Mouse (Mus musculus) bone marrow, adult 2 months (tissue): Measurements from ENCODE around the gene C2cd2l. TPM values are rescaled to one million over a fixed set of nuclear protein-coding genes. Genes with fewer than 3 reads are reported as not detected.

Experiments used
- H3K27ac ChIP-seq: fragments of 200-500 bp; 2 replicates; pipeline ENCODE4 v1.5.1; 2012; ENCODE audit warnings: low read depth, mild to moderate bottlenecking, control low read depth, inconsistent platforms, low read length; ENCODE audit not compliant: control insufficient read depth, poor library complexity, insufficient read depth
- H3K4me1 ChIP-seq: fragments of 200-500 bp; 2 replicates; pipeline ENCODE4 v1.6.1; 2011; ENCODE audit warnings: low read length; ENCODE audit not compliant: control insufficient read depth, insufficient read depth
- H3K4me3 ChIP-seq: fragments of 200-500 bp; replicated peaks from 2 replicates; pipeline ENCODE3; 2011; ENCODE audit warnings: mild to moderate bottlenecking, low read depth, low read length, control low read depth; ENCODE audit not compliant: control insufficient read depth
- CTCF ChIP-seq: fragments of 200-500 bp; IDR thresholded peaks from 2 replicates; pipeline ENCODE4 v1.5.1; 2011; ENCODE audit warnings: low read length, control low read depth; ENCODE audit not compliant: control insufficient read depth, insufficient read depth
- POLR2A ChIP-seq: fragments of 200-500 bp; IDR thresholded peaks from 2 replicates; pipeline ENCODE4 v1.6.1; 2011; ENCODE audit warnings: low read depth, mild to moderate bottlenecking, control low read depth, low read length, borderline replicate concordance; ENCODE audit not compliant: control insufficient read depth
- WGBS: fragments of 180-500 bp; shearing (Covaris S2); methylation state at CpG from one replicate; pipeline ENCODE4 v1.1.7; 2018; 5-methylcytosine and 5-hydroxymethylcytosine counted together
- polyA plus RNA-seq: library from polyadenylated mRNA; stranded (reverse); fragments of >200 nt; gene quantifications from 2 replicates; pipeline ENCODE4 v1.2.4, GENCODE M21; 2011; ENCODE audit warnings: low replicate concordance; ENCODE audit not compliant: missing spikeins, insufficient read depth, insufficient read length

The C2cd2l gene
- polyA plus RNA-seq, 1 experiment, result 17.5 TPM

DNA sequence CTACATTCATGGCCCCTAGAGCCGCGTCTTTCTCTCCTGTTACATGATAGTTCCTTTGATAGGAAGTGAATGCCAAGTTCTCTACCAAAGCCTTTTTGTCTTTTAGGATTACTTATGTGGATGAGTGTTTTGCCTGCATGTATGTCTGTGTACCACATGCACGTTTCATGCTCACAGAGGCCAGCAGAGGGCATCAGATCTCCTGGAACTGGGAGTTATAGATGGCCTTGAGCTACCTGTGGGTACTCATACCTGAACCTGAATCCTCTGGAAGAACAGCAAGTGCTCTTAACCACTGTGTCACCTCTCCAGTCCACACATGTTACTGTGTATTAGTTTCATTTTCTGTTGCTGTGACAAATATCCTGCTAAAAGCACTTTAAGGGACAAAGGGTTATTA is 27.6 kb downstream of the C2cd2l start:
- no peaks in the 10 kb centered on the region; the same call in 1 of the 2 replicates for H3K4me1 ChIP-seq
- 68% methylated on average over 3 of the region's 3 CpGs for WGBS

DNA sequence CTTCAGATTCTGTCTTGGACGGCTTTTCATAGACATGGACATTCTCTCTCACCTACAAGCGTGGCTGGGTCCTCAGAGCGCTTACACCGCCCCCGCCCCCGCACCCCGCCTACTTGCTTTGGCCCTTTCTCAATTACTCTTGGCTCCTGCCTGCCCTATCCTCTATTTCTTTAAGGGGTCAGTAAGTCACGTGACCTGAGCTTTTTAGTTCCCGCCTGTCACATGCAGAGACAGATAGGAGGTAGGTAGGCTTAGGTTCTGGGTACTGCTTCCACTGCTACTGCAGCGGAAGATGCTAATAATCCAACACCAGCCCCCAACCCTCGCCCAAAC is 31.2 kb downstream of the C2cd2l start:
- Histone ChIP-seq H3K4me1 (no peaks in the 10 kb centered on the region; the same call in 1 of the 2 replicates), H3K27ac (peak overlapping the region; percentile 61), H3K4me3 (no peak overlapping the region)
- no peak for TF ChIP-seq CTCF
- no peak for TF ChIP-seq POLR2A
- 34% methylated on average over 11 of the region's 11 CpGs for WGBS

More for the DNA sequence above, 27.6 kb downstream of the C2cd2l start:
- H3K27ac ChIP-seq, result no peak overlapping the region
- H3K4me3 ChIP-seq, result no peak overlapping the region
- TF ChIP-seq POLR2A (no peak), CTCF (peak; percentile 76)

GRCm38 (mm10) chr9:44288076-44288958 is 31.8 kb downstream of the C2cd2l start, which contains the start of gene Abcg4:
TSS of gene Abcg4 (minus strand) at chr9:44288615.
- peak within 1 kb of the TSS; percentile 87 for H3K4me3 ChIP-seq
- WGBS, result 3% methylated on average over 38 of the region's 38 CpGs
- H3K27ac ChIP-seq, result peak within 1 kb of the TSS; percentile 71
- no peak for TF ChIP-seq CTCF
- TF ChIP-seq POLR2A, result peak; percentile 46; the same call in 1 of the 2 replicates
- no peaks in the 10 kb centered on the region; the same call in 1 of the 2 replicates for H3K4me1 ChIP-seq

DNA sequence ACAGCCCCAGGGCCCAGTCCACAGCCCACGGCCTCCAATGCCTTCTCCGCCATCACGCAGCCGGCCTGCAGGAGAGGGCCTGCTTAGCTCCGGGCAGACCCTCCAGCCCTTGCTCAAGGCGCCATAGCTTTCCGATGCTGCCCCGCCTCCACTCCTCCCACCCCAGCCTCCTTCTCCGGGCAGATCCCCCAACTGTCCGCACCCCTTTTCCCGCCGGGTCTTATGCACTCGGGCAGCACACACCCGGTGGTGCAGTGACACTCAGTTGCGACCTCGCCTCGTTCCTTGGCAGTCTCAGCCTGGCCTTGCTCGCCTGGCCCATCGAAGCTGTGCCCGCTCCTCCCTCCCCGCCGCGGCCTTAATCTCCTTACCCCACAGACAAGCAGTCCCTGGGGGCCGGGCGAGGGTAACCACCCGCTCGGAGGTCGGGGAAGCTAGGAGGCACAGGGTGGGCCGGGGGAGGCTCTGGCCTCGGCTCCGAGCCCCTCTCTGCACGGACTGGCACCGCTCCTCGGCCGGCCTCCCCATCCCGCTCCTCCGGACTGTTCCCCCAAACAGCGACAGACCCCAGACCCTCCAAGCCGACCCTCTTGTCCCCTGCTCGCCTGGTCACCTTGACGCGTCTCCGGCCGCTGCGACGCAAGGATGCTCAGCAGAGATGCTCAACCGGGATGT is 32.5 kb downstream of the C2cd2l start:
- H3K4me3 ChIP-seq, result peak overlapping the region; percentile 87
- no peak for TF ChIP-seq CTCF
- peak; percentile 64; the same call in 1 of the 2 replicates for TF ChIP-seq POLR2A
- 3% methylated on average over 47 of the region's 47 CpGs for WGBS
- H3K4me1 ChIP-seq, result no peaks in the 10 kb centered on the region; the same call in 1 of the 2 replicates
- H3K27ac ChIP-seq, result peak overlapping the region; percentile 71

GRCm38 (mm10) chr9:44287003-44287400 is 33.1 kb downstream of the C2cd2l start:
- 10% methylated on average over 11 of the region's 11 CpGs for WGBS
- H3K27ac ChIP-seq, result peak overlapping the region; percentile 71

DNA sequence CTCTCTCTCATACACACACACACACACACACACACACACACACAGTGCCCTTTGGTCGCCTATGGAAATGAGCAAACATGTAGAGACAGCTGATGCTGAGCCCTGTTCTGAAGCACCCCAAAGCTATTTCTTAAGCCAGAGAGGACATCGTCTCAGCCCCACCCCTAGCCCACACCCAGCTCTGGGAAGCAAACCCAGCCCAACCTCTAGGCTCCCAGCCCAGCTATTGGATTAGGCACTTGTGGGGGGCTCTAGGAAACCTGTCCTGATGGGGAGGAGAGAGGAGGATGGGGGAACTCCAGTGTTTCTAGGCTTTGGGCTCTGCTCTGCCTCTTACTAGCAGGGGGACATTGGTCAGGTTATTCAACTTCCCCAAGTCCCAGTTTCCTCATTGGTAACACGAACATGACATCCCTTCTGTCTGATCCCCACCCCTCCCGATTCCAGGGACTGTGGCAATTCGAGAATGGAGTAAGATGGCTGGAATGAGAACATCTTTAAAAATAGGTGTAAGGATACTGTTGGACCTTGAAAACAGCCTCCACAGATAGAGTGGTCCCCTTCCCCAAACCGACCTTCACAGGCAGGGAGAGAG is 33.7 kb downstream of the C2cd2l start:
- Histone ChIP-seq H3K4me3 (peak overlapping the region; percentile 73), H3K4me1 (no peaks in the 10 kb centered on the region; the same call in 1 of the 2 replicates), H3K27ac (peak overlapping the region; percentile 54)
- 7% methylated on average over 6 of the region's 6 CpGs for WGBS
- TF ChIP-seq CTCF, result no peak
- no peak for TF ChIP-seq POLR2A

More at GRCm38 (mm10) chr9:44287003-44287400, 33.1 kb downstream of the C2cd2l start:
- Histone ChIP-seq H3K4me3 (peak overlapping the region; percentile 87), H3K4me1 (no peaks in the 10 kb centered on the region; the same call in 1 of the 2 replicates)
- no peak for TF ChIP-seq POLR2A
- no peak for TF ChIP-seq CTCF

GRCm38 (mm10) chr9:44283183-44283582 is 36.9 kb downstream of the C2cd2l start:
- Histone ChIP-seq H3K4me3 (no peak overlapping the region), H3K4me1 (no peaks in the 10 kb centered on the region), H3K27ac (no peak overlapping the region)
- WGBS, result 84% methylated on average over 5 of the region's 5 CpGs
- TF ChIP-seq CTCF (peak; percentile 1; the same call in 1 of the 2 replicates), POLR2A (no peak)

DNA sequence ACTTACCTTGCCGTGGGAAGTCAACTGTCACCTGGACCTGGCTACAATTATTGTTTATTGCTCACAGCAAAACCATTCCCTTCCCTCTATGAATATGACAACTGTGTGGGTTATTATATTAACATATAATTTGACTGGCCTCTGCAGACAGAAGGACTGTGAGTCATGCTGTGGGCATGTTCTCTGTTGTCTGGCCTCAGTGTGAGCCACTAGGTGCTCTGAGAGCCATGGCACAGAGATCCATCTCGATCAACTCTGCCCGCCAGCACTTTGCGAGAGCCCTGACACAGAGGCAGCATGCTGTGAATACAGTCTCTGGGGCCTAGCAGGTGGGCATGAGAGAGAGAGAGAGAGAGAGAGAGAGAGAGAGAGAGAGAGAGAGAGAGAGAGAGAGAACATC is 50.1 kb downstream of the C2cd2l start:
- no peak for TF ChIP-seq POLR2A
- TF ChIP-seq CTCF, result no peak
- Histone ChIP-seq H3K4me3 (no peak overlapping the region), H3K27ac (no peak overlapping the region), H3K4me1 (peaks cover 2% of the 10 kb centered on the region)
- 90% methylated on average over 4 of the region's 4 CpGs for WGBS
